Mouse (Mus musculus) ES-Bruce4 (cell line): ENCODE measurements around the gene Fbxw10. TPM values are rescaled to one million over a fixed set of nuclear protein-coding genes. Genes with fewer than 3 reads are reported as not detected.

Experiments used
- H3K27ac ChIP-seq: 2 replicates; pipeline ENCODE4 v1.5.1; 2012; ENCODE audit warnings: low read length, inconsistent platforms; ENCODE audit not compliant: insufficient read depth
- H3K27me3 ChIP-seq: 2 replicates; pipeline ENCODE4 v1.6.1; 2012; ENCODE audit warnings: mild to moderate bottlenecking, low read length, inconsistent platforms; ENCODE audit not compliant: control insufficient read depth, poor library complexity, insufficient read depth, severe bottlenecking
- H3K36me3 ChIP-seq: 2 replicates; pipeline ENCODE4 v1.6.1; 2012; ENCODE audit warnings: inconsistent platforms, mild to moderate bottlenecking, low read length, moderate library complexity; ENCODE audit not compliant: control insufficient read depth, poor library complexity, insufficient read depth, severe bottlenecking
- H3K4me1 ChIP-seq: one replicate; pipeline ENCODE4 v1.8.1; 2011; ENCODE audit warnings: low read length; ENCODE audit not compliant: control insufficient read depth, insufficient read depth
- H3K4me3 ChIP-seq: 2 replicates; pipeline ENCODE4 v1.5.1; 2011; ENCODE audit warnings: low read depth, mild to moderate bottlenecking, low read length
- H3K9ac ChIP-seq: 2 replicates; pipeline ENCODE4 v1.6.1; 2012; ENCODE audit warnings: low read depth, mild to moderate bottlenecking, inconsistent platforms; ENCODE audit not compliant: poor library complexity, severe bottlenecking
- H3K9me3 ChIP-seq: replicated peaks from 2 replicates; pipeline ENCODE4 v1.6.1; 2012; ENCODE audit warnings: mild to moderate bottlenecking, low read length, inconsistent platforms; ENCODE audit not compliant: control insufficient read depth, poor library complexity, insufficient read depth, severe bottlenecking
- CTCF ChIP-seq: IDR thresholded peaks from one replicate; pipeline ENCODE4 v1.8.1; 2011; ENCODE audit warnings: low read depth, low read length
- EP300 ChIP-seq: IDR thresholded peaks from 2 replicates; pipeline ENCODE4 v1.6.1; 2011; ENCODE audit warnings: low read depth, low read length; ENCODE audit not compliant: insufficient read depth
- POLR2A ChIP-seq: IDR thresholded peaks from one replicate; pipeline ENCODE4 v1.8.1; 2011; ENCODE audit warnings: low read length; ENCODE audit not compliant: insufficient read depth
- polyA plus RNA-seq: library from polyadenylated mRNA; stranded (reverse); fragments of >200 nt; gene quantifications from 2 replicates; pipeline ENCODE4 v1.2.4, GENCODE M21; 2011; ENCODE audit warnings: low read depth; ENCODE audit not compliant: missing spikeins, insufficient read depth, insufficient read length

Fbxw10 gene
- polyA plus RNA-seq, 1 experiment = not detected

- Histone ChIP-seq H3K4me1 (no peaks in the 10 kb centered on the region), H3K9ac (no peak overlapping the region), H3K27ac (no peak overlapping the region), H3K27me3 (no peaks in the 10 kb centered on the region), H3K36me3 (no peaks in the 10 kb centered on the region), H3K9me3 (no peaks in the 10 kb centered on the region), H3K4me3 (no peak overlapping the region)
- TF ChIP-seq CTCF (no peak), POLR2A (no peak), EP300 (no peak)
Measured at GRCm38 (mm10) chr11:62909720-62910306, 62.9 kb downstream of the Fbxw10 start.

- H3K27ac ChIP-seq = no peak overlapping the region
- no peaks in the 10 kb centered on the region for H3K4me1 ChIP-seq
- H3K4me3 ChIP-seq = no peak overlapping the region
- TF ChIP-seq POLR2A (no peak), EP300 (no peak), CTCF (no peak)
- H3K9me3 ChIP-seq = no peaks in the 10 kb centered on the region
- no peaks in the 10 kb centered on the region for H3K27me3 ChIP-seq
- no peaks in the 10 kb centered on the region for H3K36me3 ChIP-seq
- H3K9ac ChIP-seq = no peak overlapping the region
Measured at GRCm38 (mm10) chr11:62911362-62911761, 64.5 kb downstream of the Fbxw10 start.

GRCm38 (mm10) chr11:62913141-62913540, 66.3 kb downstream of the Fbxw10 start:
- no peaks in the 10 kb centered on the region for H3K36me3 ChIP-seq
- TF ChIP-seq EP300 = no peak
- TF ChIP-seq POLR2A = no peak
- no peak for TF ChIP-seq CTCF
- no peak overlapping the region for H3K4me3 ChIP-seq
- no peak overlapping the region for H3K27ac ChIP-seq
- no peaks in the 10 kb centered on the region for H3K27me3 ChIP-seq
- H3K9ac ChIP-seq = no peak overlapping the region
- no peaks in the 10 kb centered on the region for H3K4me1 ChIP-seq
- no peaks in the 10 kb centered on the region for H3K9me3 ChIP-seq

GRCm38 (mm10) chr11:62914532-62914931, 67.7 kb downstream of the Fbxw10 start:
- H3K4me3 ChIP-seq = no peak overlapping the region
- H3K9me3 ChIP-seq = no peaks in the 10 kb centered on the region
- TF ChIP-seq CTCF (peak; percentile 33), POLR2A (no peak)
- H3K9ac ChIP-seq = no peak overlapping the region
- no peaks in the 10 kb centered on the region for H3K4me1 ChIP-seq
- no peaks in the 10 kb centered on the region for H3K27me3 ChIP-seq
- no peaks in the 10 kb centered on the region for H3K36me3 ChIP-seq
- H3K27ac ChIP-seq = no peak overlapping the region

GRCm38 (mm10) chr11:62915486-62915885, 68.6 kb downstream of the Fbxw10 start:
- no peaks in the 10 kb centered on the region for H3K36me3 ChIP-seq
- no peak overlapping the region for H3K4me3 ChIP-seq
- H3K9ac ChIP-seq = no peak overlapping the region
- H3K27ac ChIP-seq = no peak overlapping the region
- H3K4me1 ChIP-seq = no peaks in the 10 kb centered on the region
- H3K9me3 ChIP-seq = no peaks in the 10 kb centered on the region
- no peaks in the 10 kb centered on the region for H3K27me3 ChIP-seq
- no peak for TF ChIP-seq EP300
- no peak for TF ChIP-seq CTCF
- TF ChIP-seq POLR2A = no peak

GRCm38 (mm10) chr11:62916765-62917164, 69.9 kb downstream of the Fbxw10 start:
- no peak overlapping the region for H3K4me3 ChIP-seq
- no peaks in the 10 kb centered on the region for H3K4me1 ChIP-seq
- no peak overlapping the region for H3K9ac ChIP-seq
- no peaks in the 10 kb centered on the region for H3K9me3 ChIP-seq
- no peaks in the 10 kb centered on the region for H3K36me3 ChIP-seq
- no peak overlapping the region for H3K27ac ChIP-seq
- no peaks in the 10 kb centered on the region for H3K27me3 ChIP-seq
- TF ChIP-seq CTCF (no peak), POLR2A (no peak), EP300 (no peak)
